Mouse (Mus musculus): Measurements from ENCODE around the gene Hecw2. TPM values are rescaled to one million over a fixed set of nuclear protein-coding genes. Genes with fewer than 3 reads are reported as not detected.

Hecw2 gene
- total RNA-seq, 2 experiments from 2014 or later, result 10.2 to 10.3 TPM

DNA sequence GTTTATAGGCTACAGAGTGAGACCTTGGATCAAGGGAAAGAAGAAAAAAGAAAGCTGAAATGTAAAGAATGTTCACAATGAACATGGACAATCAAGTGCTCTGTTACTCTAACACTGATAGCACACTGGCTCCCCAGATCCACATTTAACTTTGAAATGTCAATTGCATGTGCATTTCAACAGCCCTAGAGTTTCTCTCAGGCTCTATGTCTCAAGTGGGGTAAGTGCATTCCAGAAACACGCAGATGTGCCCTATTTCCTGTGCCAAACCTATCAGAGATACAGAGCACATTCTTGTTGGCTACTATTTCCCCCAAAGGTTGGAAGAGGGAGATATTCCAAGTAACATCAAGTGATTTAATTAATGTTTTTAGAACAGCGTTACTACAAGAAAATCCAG is 192.9 kb downstream of the Hecw2 start:
- DNase-seq (ENCODE audit: low spot score in 2 of 2), result no peak

GRCm38 (mm10) chr1:53997239-53997638 is 197.7 kb downstream of the Hecw2 start:
- DNase-seq (ENCODE audit: low spot score in 2 of 2), result no peak

DNA sequence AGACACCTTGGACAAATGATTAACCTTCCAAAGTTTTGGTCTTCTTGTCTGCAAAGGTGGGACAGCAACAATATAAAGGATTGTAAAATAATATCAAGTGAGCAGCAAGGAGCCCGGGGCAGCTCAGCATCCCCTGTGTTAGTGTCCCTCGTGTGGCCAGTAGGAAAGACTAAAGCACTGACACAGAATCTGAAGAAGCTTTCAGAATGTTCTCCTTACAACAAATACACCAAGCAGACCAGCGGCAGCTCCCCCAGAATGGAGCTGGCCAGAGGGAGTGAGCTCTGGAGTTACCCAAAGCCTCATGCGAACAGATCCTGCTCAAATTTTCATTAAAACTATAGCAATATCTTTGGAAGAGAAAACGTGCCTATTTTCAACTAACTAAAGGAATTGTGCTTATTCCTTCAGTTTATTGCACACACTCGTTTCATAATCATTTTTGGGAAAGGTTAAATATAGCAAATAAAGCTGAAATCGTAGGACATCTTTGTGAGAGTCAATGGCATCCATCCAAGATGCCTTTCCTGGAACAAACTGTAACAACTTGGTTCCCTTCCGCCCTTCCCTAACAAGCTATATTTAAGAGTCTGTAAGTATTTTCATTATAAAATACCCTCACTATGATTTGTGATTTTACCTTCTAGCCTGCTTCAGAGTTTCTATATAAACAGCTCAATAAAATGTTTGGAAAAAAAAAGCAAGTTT is 208.6 kb downstream of the Hecw2 start:
- DNase-seq (ENCODE audit: low spot score in 2 of 2), result no peak

- DNase-seq (ENCODE audit: low spot score in 2 of 2), result no peak
Measured at GRCm38 (mm10) chr1:53978514-53978831, 216.5 kb downstream of the Hecw2 start.

DNA sequence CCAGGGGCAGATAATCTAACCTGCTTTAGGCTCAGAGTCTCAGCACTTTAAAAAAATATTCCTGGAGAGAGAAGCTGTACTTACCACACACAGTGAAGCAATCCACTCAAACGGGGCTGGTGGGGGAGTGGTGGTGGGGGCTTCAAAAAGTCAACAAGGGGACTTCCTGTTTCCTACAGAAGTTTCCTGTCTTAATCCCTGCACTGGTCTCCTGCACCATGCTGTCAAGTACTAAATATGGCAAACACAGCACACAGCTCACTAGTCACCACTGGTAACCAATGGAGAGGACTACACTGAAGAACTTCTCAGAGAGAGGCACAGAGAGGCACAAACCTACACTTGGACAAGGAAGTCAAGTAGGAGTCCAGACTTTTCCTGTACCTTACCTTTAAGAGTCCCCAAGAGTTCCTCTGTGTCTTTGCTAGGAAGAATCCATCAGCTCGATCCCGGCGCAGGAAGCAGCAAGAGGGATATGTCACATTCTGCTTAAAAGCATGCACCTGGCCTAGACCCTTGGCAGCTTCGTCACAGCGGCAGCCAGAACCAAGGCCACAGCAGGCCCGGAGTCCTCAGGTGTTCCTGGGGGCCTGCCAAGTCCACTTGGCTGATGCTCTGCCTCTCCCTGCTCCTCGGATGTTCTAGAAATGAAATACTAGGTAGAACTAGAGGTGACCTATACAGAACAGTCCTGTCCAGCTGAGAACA is 217.0 kb downstream of the Hecw2 start:
- peak; percentile 5 to 25 for DNase-seq (ENCODE audit: low spot score in 2 of 2)

DNA sequence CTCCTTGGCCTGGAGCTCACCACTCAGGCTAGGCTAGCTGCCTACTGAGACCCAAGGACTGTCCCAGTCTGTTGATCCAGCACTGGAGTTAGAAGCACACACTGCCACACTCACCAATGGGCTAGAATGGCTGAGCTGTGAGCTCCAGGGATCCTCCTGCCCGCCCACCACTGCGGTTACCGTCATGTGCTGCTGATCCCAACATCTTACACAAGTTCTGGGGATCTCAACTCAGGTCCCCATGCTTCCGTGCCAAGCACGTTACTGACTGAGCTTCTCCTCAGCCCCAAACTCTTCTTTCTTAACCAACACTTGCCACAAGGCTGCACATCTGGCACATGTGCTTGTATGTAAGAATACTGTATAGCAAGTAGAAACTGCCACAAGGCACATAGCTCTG is 218.2 kb downstream of the Hecw2 start:
- DNase-seq (ENCODE audit: low spot score in 2 of 2), result no peak

DNA sequence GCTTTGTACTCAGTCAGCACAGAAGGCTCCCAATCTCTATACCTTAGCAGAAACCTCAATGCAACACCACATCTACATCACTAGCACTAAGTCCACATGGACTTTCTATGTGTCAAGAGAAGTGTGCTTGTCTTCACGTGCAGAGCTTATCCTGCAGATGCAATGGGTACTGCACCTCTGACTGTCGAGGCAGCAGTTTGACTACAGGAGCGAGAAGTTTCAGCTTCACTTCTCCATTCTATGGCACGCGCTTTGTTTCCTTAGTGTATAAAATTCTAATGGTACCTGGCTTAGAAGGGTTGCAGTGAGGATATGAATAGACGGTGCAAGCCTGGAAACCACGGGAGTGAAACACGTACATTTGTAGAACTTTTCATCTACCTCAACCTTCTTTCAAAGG is 218.9 kb downstream of the Hecw2 start:
- DNase-seq (ENCODE audit: low spot score in 2 of 2), result no peak

- no peak for DNase-seq (ENCODE audit: low spot score in 2 of 2)
Measured at GRCm38 (mm10) chr1:53974941-53975340, 220.0 kb downstream of the Hecw2 start.

DNA sequence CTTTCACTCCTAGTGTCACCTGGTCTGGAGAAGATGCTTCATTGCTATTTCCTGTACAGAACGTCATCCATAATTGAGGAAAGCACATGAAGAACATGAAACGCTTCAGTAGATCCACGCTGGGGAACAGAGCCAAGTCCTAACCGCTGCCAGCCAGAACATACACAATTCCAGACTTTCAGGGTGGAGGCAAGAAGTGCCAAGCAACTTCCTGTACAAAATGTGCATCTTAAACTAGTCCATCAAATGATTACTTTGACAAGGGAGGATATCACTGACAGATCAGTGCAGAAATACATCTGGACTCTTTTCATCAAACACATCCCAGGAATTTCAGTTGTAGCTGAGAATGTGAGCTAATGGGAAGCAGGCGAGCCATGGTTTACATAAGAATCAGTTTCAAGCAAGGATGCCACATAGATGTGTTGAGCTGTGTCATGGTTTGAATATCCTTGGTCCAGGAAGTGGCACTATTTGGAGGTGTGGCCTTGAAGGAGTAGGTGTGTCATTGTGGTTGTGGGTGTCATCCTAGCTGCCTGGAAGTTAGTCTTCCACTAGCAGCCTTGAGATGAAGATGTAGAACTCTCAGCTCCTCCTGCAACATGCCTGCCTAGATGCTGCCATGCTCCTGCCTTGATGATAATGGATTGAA is 224.5 kb downstream of the Hecw2 start:
- no peak for DNase-seq (ENCODE audit: low spot score in 2 of 2)

GRCm38 (mm10) chr1:53952395-53952794 is 242.6 kb downstream of the Hecw2 start:
- no peak for DNase-seq (ENCODE audit: low spot score in 2 of 2)

DNA sequence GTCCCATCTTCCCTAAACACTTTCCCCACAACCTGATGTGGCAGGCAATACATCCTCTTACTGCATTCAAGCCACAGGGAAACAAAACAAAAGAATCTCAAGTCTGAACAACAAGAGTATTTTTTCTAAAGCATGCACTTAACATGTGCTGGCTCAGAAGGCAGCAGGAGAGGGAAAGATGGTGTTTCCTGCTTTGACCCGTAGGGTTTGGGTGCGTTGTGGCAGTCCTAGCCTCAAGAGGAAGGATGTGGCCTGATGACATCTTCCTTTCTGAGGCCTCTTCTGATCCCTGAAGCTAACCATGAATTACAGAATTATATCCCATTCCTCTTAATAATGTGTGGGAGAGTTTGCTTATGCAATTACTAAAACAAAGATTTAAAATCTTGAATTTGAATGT is 249.2 kb downstream of the Hecw2 start:
- no peak for DNase-seq (ENCODE audit: low spot score in 2 of 2)

- no peak for DNase-seq (ENCODE audit: low spot score in 2 of 2)
Measured at GRCm38 (mm10) chr1:53942468-53942867, 252.5 kb downstream of the Hecw2 start.

DNA sequence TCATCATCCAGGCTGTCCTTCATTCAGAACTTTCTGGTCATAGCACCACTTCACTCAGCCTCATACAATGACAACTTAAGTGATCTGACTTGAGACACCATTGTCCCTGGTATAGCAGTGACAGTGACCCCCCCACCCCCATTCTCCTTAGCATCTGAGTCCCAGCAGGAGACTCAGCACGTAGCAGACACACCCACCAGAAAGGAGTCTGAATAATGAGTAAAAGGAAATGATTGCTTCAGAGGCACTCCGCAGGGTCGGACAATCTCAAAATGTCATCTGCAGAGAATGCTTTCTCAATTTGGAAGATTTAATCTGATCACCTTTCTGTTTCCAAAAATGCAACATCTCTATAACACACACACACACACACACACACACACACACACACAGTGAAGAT is 253.4 kb downstream of the Hecw2 start:
- no peak for DNase-seq (ENCODE audit: low spot score in 2 of 2)

DNA sequence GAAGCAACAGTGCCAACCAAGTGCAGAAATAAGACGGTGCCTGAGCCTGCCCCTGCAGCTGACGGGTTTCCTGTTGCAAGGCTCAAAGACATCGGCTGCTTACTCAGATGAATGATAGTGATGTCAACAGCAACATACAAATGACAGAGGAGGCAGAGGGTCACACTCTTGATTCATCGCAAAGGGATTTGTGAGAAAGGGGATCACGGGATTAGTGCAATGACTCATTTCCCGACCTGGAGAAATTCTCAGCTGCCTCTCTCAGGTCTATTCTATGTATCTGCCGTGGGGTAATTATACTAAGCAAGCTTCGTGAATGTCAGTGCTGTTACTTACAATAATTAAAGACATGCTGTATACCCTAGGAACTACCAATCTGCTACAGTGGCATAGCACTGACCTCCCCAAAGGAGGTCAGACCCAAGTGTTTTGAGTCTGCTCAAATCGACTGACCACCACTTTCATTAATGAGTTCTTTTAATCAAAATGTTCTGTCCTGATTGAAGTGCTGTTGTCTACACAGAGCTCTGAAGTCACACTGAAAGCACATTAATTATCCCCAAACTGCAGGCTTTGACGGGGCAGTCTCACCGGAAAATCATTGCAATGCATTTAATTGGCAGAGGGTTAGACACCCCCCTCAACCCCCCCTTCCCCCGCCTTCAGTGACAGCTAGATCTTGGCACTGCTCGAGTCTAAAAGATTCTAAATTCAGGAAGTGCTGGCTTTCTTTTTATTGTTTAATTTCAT is 254.5 kb downstream of the Hecw2 start:
- DNase-seq (ENCODE audit: low spot score in 2 of 2), result no peak

GRCm38 (mm10) chr1:53939291-53939690 is 255.7 kb downstream of the Hecw2 start:
- no peak for DNase-seq (ENCODE audit: low spot score in 2 of 2)

DNA sequence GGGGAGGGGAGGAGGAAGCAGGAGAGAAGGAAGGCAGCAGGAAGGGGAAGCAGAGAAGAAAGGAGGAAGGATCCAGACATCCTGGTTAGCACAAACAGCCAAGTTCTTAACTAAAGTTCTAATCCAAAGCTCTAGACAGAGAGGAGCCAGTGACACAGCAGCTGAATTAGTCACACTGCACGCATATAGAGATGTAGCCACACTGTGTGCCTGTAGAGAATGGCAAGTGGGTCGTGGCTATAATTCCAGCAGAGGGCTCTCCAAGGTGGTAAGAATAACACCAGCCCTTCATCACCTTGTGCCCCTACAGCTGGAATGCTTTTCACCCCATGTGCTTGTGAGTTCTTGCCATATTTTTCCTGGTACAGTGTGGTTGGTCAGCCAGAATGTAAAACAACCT is 261.7 kb downstream of the Hecw2 start:
- DNase-seq (ENCODE audit: low spot score in 2 of 2), result no peak

- no peak for DNase-seq (ENCODE audit: low spot score in 2 of 2)
Measured at GRCm38 (mm10) chr1:53931314-53931713, 263.7 kb downstream of the Hecw2 start.

DNA sequence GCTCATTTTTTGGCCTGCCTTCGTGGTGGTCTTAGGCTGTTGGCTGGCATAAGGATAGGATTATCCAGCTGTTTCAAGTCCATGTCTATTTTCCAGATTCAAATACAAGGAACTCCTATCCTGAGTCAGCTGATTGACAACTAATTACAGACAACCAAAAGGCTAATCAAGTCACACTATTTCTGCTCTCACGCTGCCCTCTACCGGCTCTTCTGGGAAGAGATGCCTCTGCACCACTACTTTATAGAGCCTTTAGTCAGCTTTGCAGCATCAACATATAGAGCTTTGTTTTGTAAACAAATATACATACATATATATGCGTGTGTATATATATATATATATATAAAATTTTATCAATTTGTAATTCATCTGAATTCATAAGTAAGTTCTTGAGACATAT is 267.4 kb downstream of the Hecw2 start:
- DNase-seq (ENCODE audit: low spot score in 2 of 2), result peak in 1 of 2 experiments; percentile 10

GRCm38 (mm10) chr1:53925149-53925901 is 269.6 kb downstream of the Hecw2 start:
- DNase-seq (ENCODE audit: low spot score in 2 of 2), result no peak

GRCm38 (mm10) chr1:53911848-53912247 is 283.1 kb downstream of the Hecw2 start:
- DNase-seq (ENCODE audit: low spot score in 2 of 2), result no peak

DNA sequence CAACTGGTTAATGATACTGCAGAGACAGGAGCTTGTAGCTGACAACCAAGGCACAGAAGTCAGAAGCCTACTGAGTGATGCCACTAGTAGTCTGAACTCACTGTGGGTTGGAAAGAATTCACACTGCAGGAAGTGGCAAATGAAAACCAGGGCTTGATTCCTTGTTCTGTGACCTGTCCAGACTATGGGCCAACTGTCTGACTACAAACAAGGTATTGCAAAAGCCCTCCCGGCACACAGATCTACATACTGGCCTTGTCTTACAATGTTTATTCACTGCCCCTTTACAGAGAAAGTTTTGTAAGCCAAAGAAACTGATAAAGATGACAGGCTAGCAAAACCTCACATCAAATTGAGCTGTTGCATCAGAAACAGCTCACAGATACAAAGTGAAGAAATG is 284.7 kb downstream of the Hecw2 start:
- DNase-seq (ENCODE audit: low spot score in 2 of 2), result no peak
